Mouse (Mus musculus): Measurements from ENCODE around the gene Dohh. TPM values are rescaled to one million over a fixed set of nuclear protein-coding genes. Genes with fewer than 3 reads are reported as not detected.

Gene Dohh
- polyA plus RNA-seq (2014; fragmentation: Illumina TruSeq; extraction: RNeasy Lipid Tissue Mini Kit (QIAGEN cat#74804); ENCODE audit: low read depth, low replicate concordance) = not detected

GRCm38 (mm10) chr10:81383802-81384604, at the start of gene Dohh, which contains the start of gene Gm48551:
TSS of gene Dohh (plus strand) at chr10:81384428.
TSS of gene Gm48551 (plus strand) at chr10:81384466.

GRCm38 (mm10) chr10:81342686-81343505, 41.3 kb upstream of the Dohh start, which contains the start of gene Gipc3:
TSS of gene Gipc3 (minus strand) at chr10:81343266.

GRCm38 (mm10) chr10:81350351-81351063, 33.7 kb upstream of the Dohh start, which contains the start of gene Hmg20b:
TSS of gene Hmg20b (minus strand) at chr10:81350480.

GRCm38 (mm10) chr10:81356991-81357844, 27.0 kb upstream of the Dohh start, which contains the start of gene Mfsd12:
TSS of gene Mfsd12 (plus strand) at chr10:81357491.

GRCm38 (mm10) chr10:81365672-81366476, 18.4 kb upstream of the Dohh start, which contains the start of gene 4930404N11Rik:
TSS of gene 4930404N11Rik (minus strand) at chr10:81365816.

GRCm38 (mm10) chr10:81377793-81378552, 6.3 kb upstream of the Dohh start, which contains the start of gene Fzr1:
TSS of gene Fzr1 (minus strand) at chr10:81378516.

GRCm38 (mm10) chr10:81388505-81389055, 4.4 kb downstream of the Dohh start, which contains the start of gene Gm48552:
TSS of gene Gm48552 (plus strand) at chr10:81389005.

GRCm38 (mm10) chr10:81392781-81393185, 8.6 kb downstream of the Dohh start, which contains the start of gene Smim24:
TSS of gene Smim24 (plus strand) at chr10:81393051.

Other genes with a start within 250 kb of the Dohh start
- 48.6 TPM for gene Zbtb7a, start 249.2 kb upstream of the Dohh start, polyA plus RNA-seq (2014; fragmentation: Illumina TruSeq; extraction: RNeasy Lipid Tissue Mini Kit (QIAGEN cat#74804); ENCODE audit: low read depth, low replicate concordance)
- not detected for gene Pias4, start 216.5 kb upstream of the Dohh start, polyA plus RNA-seq (2014; fragmentation: Illumina TruSeq; extraction: RNeasy Lipid Tissue Mini Kit (QIAGEN cat#74804); ENCODE audit: low read depth, low replicate concordance)
- 12.4 TPM for gene Eef2, start 207.8 kb upstream of the Dohh start, polyA plus RNA-seq (2014; fragmentation: Illumina TruSeq; extraction: RNeasy Lipid Tissue Mini Kit (QIAGEN cat#74804); ENCODE audit: low read depth, low replicate concordance)
- gene Dapk3, start 201.4 kb upstream of the Dohh start, polyA plus RNA-seq (2014; fragmentation: Illumina TruSeq; extraction: RNeasy Lipid Tissue Mini Kit (QIAGEN cat#74804); ENCODE audit: low read depth, low replicate concordance) = not detected
- gene 4930442H23Rik, start 200.6 kb upstream of the Dohh start, polyA plus RNA-seq (2014; fragmentation: Illumina TruSeq; extraction: RNeasy Lipid Tissue Mini Kit (QIAGEN cat#74804); ENCODE audit: low read depth, low replicate concordance) = not detected
- not detected for gene Nmrk2, start 182.4 kb upstream of the Dohh start, polyA plus RNA-seq (2014; fragmentation: Illumina TruSeq; extraction: RNeasy Lipid Tissue Mini Kit (QIAGEN cat#74804); ENCODE audit: low read depth, low replicate concordance)
- gene Atcay, start 153.6 kb upstream of the Dohh start, polyA plus RNA-seq (2014; fragmentation: Illumina TruSeq; extraction: RNeasy Lipid Tissue Mini Kit (QIAGEN cat#74804); ENCODE audit: low read depth, low replicate concordance) = 0.19 TPM
- 0.63 TPM for gene Zfr2, start 151.3 kb upstream of the Dohh start, polyA plus RNA-seq (2014; fragmentation: Illumina TruSeq; extraction: RNeasy Lipid Tissue Mini Kit (QIAGEN cat#74804); ENCODE audit: low read depth, low replicate concordance)
- not detected for gene Matk, start 131.5 kb upstream of the Dohh start, polyA plus RNA-seq (2014; fragmentation: Illumina TruSeq; extraction: RNeasy Lipid Tissue Mini Kit (QIAGEN cat#74804); ENCODE audit: low read depth, low replicate concordance)
- gene Mrpl54, start 117.5 kb upstream of the Dohh start, polyA plus RNA-seq (2014; fragmentation: Illumina TruSeq; extraction: RNeasy Lipid Tissue Mini Kit (QIAGEN cat#74804); ENCODE audit: low read depth, low replicate concordance) = 1.2 TPM
- not detected for gene Apba3, start 117.5 kb upstream of the Dohh start, polyA plus RNA-seq (2014; fragmentation: Illumina TruSeq; extraction: RNeasy Lipid Tissue Mini Kit (QIAGEN cat#74804); ENCODE audit: low read depth, low replicate concordance)
- 7.8 TPM for gene Tjp3, start 92.8 kb upstream of the Dohh start, polyA plus RNA-seq (2014; fragmentation: Illumina TruSeq; extraction: RNeasy Lipid Tissue Mini Kit (QIAGEN cat#74804); ENCODE audit: low read depth, low replicate concordance)
- 2.6 TPM for gene Pip5k1c, start 91.5 kb upstream of the Dohh start, polyA plus RNA-seq (2014; fragmentation: Illumina TruSeq; extraction: RNeasy Lipid Tissue Mini Kit (QIAGEN cat#74804); ENCODE audit: low read depth, low replicate concordance)
- 0.16 TPM for gene Cactin, start 63.3 kb upstream of the Dohh start, polyA plus RNA-seq (2014; fragmentation: Illumina TruSeq; extraction: RNeasy Lipid Tissue Mini Kit (QIAGEN cat#74804); ENCODE audit: low read depth, low replicate concordance)
- gene Tbxa2r, start 55.7 kb upstream of the Dohh start, polyA plus RNA-seq (2014; fragmentation: Illumina TruSeq; extraction: RNeasy Lipid Tissue Mini Kit (QIAGEN cat#74804); ENCODE audit: low read depth, low replicate concordance) = not detected
- not detected for gene Gipc3, start 41.2 kb upstream of the Dohh start, polyA plus RNA-seq (2014; fragmentation: Illumina TruSeq; extraction: RNeasy Lipid Tissue Mini Kit (QIAGEN cat#74804); ENCODE audit: low read depth, low replicate concordance)
- gene Hmg20b, start 33.9 kb upstream of the Dohh start, polyA plus RNA-seq (2014; fragmentation: Illumina TruSeq; extraction: RNeasy Lipid Tissue Mini Kit (QIAGEN cat#74804); ENCODE audit: low read depth, low replicate concordance) = 11.0 TPM
- 0.13 TPM for gene Mfsd12, start 26.9 kb upstream of the Dohh start, polyA plus RNA-seq (2014; fragmentation: Illumina TruSeq; extraction: RNeasy Lipid Tissue Mini Kit (QIAGEN cat#74804); ENCODE audit: low read depth, low replicate concordance)
- not detected for gene 4930404N11Rik, start 18.6 kb upstream of the Dohh start, polyA plus RNA-seq (2014; fragmentation: Illumina TruSeq; extraction: RNeasy Lipid Tissue Mini Kit (QIAGEN cat#74804); ENCODE audit: low read depth, low replicate concordance)
- 0.19 TPM for gene Fzr1, start 5.9 kb upstream of the Dohh start, polyA plus RNA-seq (2014; fragmentation: Illumina TruSeq; extraction: RNeasy Lipid Tissue Mini Kit (QIAGEN cat#74804); ENCODE audit: low read depth, low replicate concordance)
- gene Gm48551, start within 50 bp of the Dohh start, polyA plus RNA-seq (2014; fragmentation: Illumina TruSeq; extraction: RNeasy Lipid Tissue Mini Kit (QIAGEN cat#74804); ENCODE audit: low read depth, low replicate concordance) = 0.32 TPM
- not detected for gene Gm48552, start 4.6 kb downstream of the Dohh start, polyA plus RNA-seq (2014; fragmentation: Illumina TruSeq; extraction: RNeasy Lipid Tissue Mini Kit (QIAGEN cat#74804); ENCODE audit: low read depth, low replicate concordance)
- 21.2 TPM for gene Smim24, start 8.6 kb downstream of the Dohh start, polyA plus RNA-seq (2014; fragmentation: Illumina TruSeq; extraction: RNeasy Lipid Tissue Mini Kit (QIAGEN cat#74804); ENCODE audit: low read depth, low replicate concordance)
- 8.2 TPM for gene Nfic, start 71.2 kb downstream of the Dohh start, polyA plus RNA-seq (2014; fragmentation: Illumina TruSeq; extraction: RNeasy Lipid Tissue Mini Kit (QIAGEN cat#74804); ENCODE audit: low read depth, low replicate concordance)
- gene Celf5, start 98.3 kb downstream of the Dohh start, polyA plus RNA-seq (2014; fragmentation: Illumina TruSeq; extraction: RNeasy Lipid Tissue Mini Kit (QIAGEN cat#74804); ENCODE audit: low read depth, low replicate concordance) = 3.1 TPM
- not detected for gene Ncln, start 112.0 kb downstream of the Dohh start, polyA plus RNA-seq (2014; fragmentation: Illumina TruSeq; extraction: RNeasy Lipid Tissue Mini Kit (QIAGEN cat#74804); ENCODE audit: low read depth, low replicate concordance)
- gene S1pr4, start 115.7 kb downstream of the Dohh start, polyA plus RNA-seq (2014; fragmentation: Illumina TruSeq; extraction: RNeasy Lipid Tissue Mini Kit (QIAGEN cat#74804); ENCODE audit: low read depth, low replicate concordance) = not detected
- not detected for gene Gna15, start 139.8 kb downstream of the Dohh start, polyA plus RNA-seq (2014; fragmentation: Illumina TruSeq; extraction: RNeasy Lipid Tissue Mini Kit (QIAGEN cat#74804); ENCODE audit: low read depth, low replicate concordance)
- gene Gna11, start 160.8 kb downstream of the Dohh start, polyA plus RNA-seq (2014; fragmentation: Illumina TruSeq; extraction: RNeasy Lipid Tissue Mini Kit (QIAGEN cat#74804); ENCODE audit: low read depth, low replicate concordance) = 8.6 TPM
- 16.2 TPM for gene Aes, start 175.1 kb downstream of the Dohh start, polyA plus RNA-seq (2014; fragmentation: Illumina TruSeq; extraction: RNeasy Lipid Tissue Mini Kit (QIAGEN cat#74804); ENCODE audit: low read depth, low replicate concordance)
- gene Tle2, start 190.1 kb downstream of the Dohh start, polyA plus RNA-seq (2014; fragmentation: Illumina TruSeq; extraction: RNeasy Lipid Tissue Mini Kit (QIAGEN cat#74804); ENCODE audit: low read depth, low replicate concordance) = 1.1 TPM
- gene Tle6, start 216.6 kb downstream of the Dohh start, polyA plus RNA-seq (2014; fragmentation: Illumina TruSeq; extraction: RNeasy Lipid Tissue Mini Kit (QIAGEN cat#74804); ENCODE audit: low read depth, low replicate concordance) = 2.0 TPM
- gene BC025920, start 221.8 kb downstream of the Dohh start, polyA plus RNA-seq (2014; fragmentation: Illumina TruSeq; extraction: RNeasy Lipid Tissue Mini Kit (QIAGEN cat#74804); ENCODE audit: low read depth, low replicate concordance) = 3.1 TPM
- gene Sirt6, start 243.4 kb downstream of the Dohh start, polyA plus RNA-seq (2014; fragmentation: Illumina TruSeq; extraction: RNeasy Lipid Tissue Mini Kit (QIAGEN cat#74804); ENCODE audit: low read depth, low replicate concordance) = not detected
- gene Ankrd24, start 244.1 kb downstream of the Dohh start, polyA plus RNA-seq (2014; fragmentation: Illumina TruSeq; extraction: RNeasy Lipid Tissue Mini Kit (QIAGEN cat#74804); ENCODE audit: low read depth, low replicate concordance) = 2.2 TPM

All from sigmoid colon, adult 10 weeks (tissue).